Mouse (Mus musculus) forebrain, embryonic 10.5 days (tissue): ENCODE measurements around the gene Best1. TPM values are rescaled to one million over a fixed set of nuclear protein-coding genes. Genes with fewer than 3 reads are reported as not detected.

Source experiments
- DNase-seq: peaks from one replicate; pipeline ENCODE4 v3.0.0-alpha.2; 2017; ENCODE audit warnings: low spot score; ENCODE audit errors: extremely low spot score
- H3K27ac ChIP-seq: fragments of 300-500 bp; sonication (generic); 2 replicates; pipeline ENCODE4 v1.5.1; 2016; ENCODE audit warnings: mild to moderate bottlenecking
- H3K27me3 ChIP-seq: fragments of 300-500 bp; sonication (generic); 2 replicates; pipeline ENCODE4 v1.6.1; 2016; ENCODE audit warnings: mild to moderate bottlenecking; ENCODE audit not compliant: poor library complexity, severe bottlenecking
- H3K36me3 ChIP-seq: fragments of 300-500 bp; sonication (generic); replicated peaks from 2 replicates; pipeline ENCODE4 v1.6.1; 2016; ENCODE audit warnings: mild to moderate bottlenecking, moderate library complexity
- H3K4me1 ChIP-seq: fragments of 300-500 bp; sonication (generic); 2 replicates; pipeline ENCODE4 v1.6.1; 2016
- H3K4me3 ChIP-seq: fragments of 300-500 bp; sonication (generic); 2 replicates; pipeline ENCODE4 v1.5.1; 2016; ENCODE audit warnings: mild to moderate bottlenecking, moderate library complexity
- H3K9me3 ChIP-seq: fragments of 300-500 bp; sonication (generic); 2 replicates; pipeline ENCODE4 v1.6.1; 2016; ENCODE audit warnings: mild to moderate bottlenecking, moderate library complexity
- WGBS: fragments of 180-500 bp; shearing (Covaris S2); methylation state at CpG from one replicate; pipeline ENCODE4 v1.1.7; 2016; 5-methylcytosine and 5-hydroxymethylcytosine counted together
- polyA plus RNA-seq: library from polyadenylated mRNA; unstranded; fragments of >200 nt; fragmentation: Nextera tagmentation; extraction: Ambion mirVana; gene quantifications from 2 replicates; pipeline ENCODE4 v1.2.1, GENCODE M21; 2016

Best1 gene
- polyA plus RNA-seq: 2.1 and 2.3 TPM in 2 replicates

GRCm38 (mm10) chr19:10001206-10001969 lies at the start of gene Best1, which contains the start of gene Rab3il1:
Gene Best1 (minus strand): TSS chr19:10001633.
Gene Rab3il1 (plus strand): TSS chr19:10001669.
- Histone ChIP-seq H3K4me3 (no peak within 1 kb of the TSS), H3K36me3 (no peaks in the 10 kb centered on the region), H3K4me1 (no peaks in the 10 kb centered on the region), H3K9me3 (no peaks in the 10 kb centered on the region; the same call in 1 of the 2 replicates), H3K27ac (no peak within 1 kb of the TSS), H3K27me3 (no peaks in the 10 kb centered on the region)
- 82% methylated on average over 7 of the region's 7 CpGs for WGBS
- no peak for DNase-seq

GRCm38 (mm10) chr19:10050438-10050837 lies 49.0 kb upstream of the Best1 start:
- H3K36me3 ChIP-seq: no peaks in the 10 kb centered on the region
- no peak for DNase-seq
- 76% methylated on average over 2 of the region's 2 CpGs for WGBS
- H3K4me3 ChIP-seq: no peak overlapping the region
- H3K4me1 ChIP-seq: no peaks in the 10 kb centered on the region
- peaks cover 4% of the 10 kb centered on the region; the same call in 1 of the 2 replicates for H3K27me3 ChIP-seq
- no peaks in the 10 kb centered on the region for H3K9me3 ChIP-seq
- no peak overlapping the region for H3K27ac ChIP-seq

- Histone ChIP-seq H3K9me3 (no peaks in the 10 kb centered on the region), H3K4me3 (no peak overlapping the region), H3K27ac (no peak overlapping the region), H3K36me3 (no peaks in the 10 kb centered on the region), H3K27me3 (peaks cover 4% of the 10 kb centered on the region; the same call in 1 of the 2 replicates), H3K4me1 (no peaks in the 10 kb centered on the region)
- DNase-seq: no peak
These were observed 48.1 kb upstream of the Best1 start for GRCm38 (mm10) chr19:10049533-10049932.

GRCm38 (mm10) chr19:10046983-10047382 lies 45.5 kb upstream of the Best1 start:
- Histone ChIP-seq H3K27me3 (peaks cover 24% of the 10 kb centered on the region), H3K4me1 (peaks cover 6% of the 10 kb centered on the region), H3K9me3 (no peaks in the 10 kb centered on the region), H3K27ac (no peak overlapping the region), H3K36me3 (no peaks in the 10 kb centered on the region), H3K4me3 (no peak overlapping the region)
- 71% methylated on average over 3 of the region's 3 CpGs for WGBS
- no peak for DNase-seq

- no peak overlapping the region for H3K4me3 ChIP-seq
- DNase-seq: no peak
- peaks cover 29% of the 10 kb centered on the region for H3K27me3 ChIP-seq
- 82% methylated on average over 4 of the region's 4 CpGs for WGBS
- H3K4me1 ChIP-seq: peaks cover 12% of the 10 kb centered on the region
- H3K36me3 ChIP-seq: no peaks in the 10 kb centered on the region
- no peaks in the 10 kb centered on the region for H3K9me3 ChIP-seq
- no peak overlapping the region for H3K27ac ChIP-seq
These were observed 44.9 kb upstream of the Best1 start for GRCm38 (mm10) chr19:10046346-10046745.

GRCm38 (mm10) chr19:10045707-10046106 lies 44.3 kb upstream of the Best1 start:
- Histone ChIP-seq H3K9me3 (no peaks in the 10 kb centered on the region), H3K36me3 (no peaks in the 10 kb centered on the region), H3K4me3 (no peak overlapping the region), H3K4me1 (peaks cover 19% of the 10 kb centered on the region), H3K27ac (no peak overlapping the region), H3K27me3 (peaks cover 35% of the 10 kb centered on the region)
- no peak for DNase-seq
- WGBS: 77% methylated on average over 2 of the region's 2 CpGs

GRCm38 (mm10) chr19:10043643-10044042 lies 42.2 kb upstream of the Best1 start:
- Histone ChIP-seq H3K27ac (no peak overlapping the region), H3K4me3 (no peak overlapping the region), H3K36me3 (no peaks in the 10 kb centered on the region), H3K9me3 (no peaks in the 10 kb centered on the region; the same call in 1 of the 2 replicates), H3K27me3 (peaks cover 55% of the 10 kb centered on the region), H3K4me1 (peaks cover 24% of the 10 kb centered on the region)
- DNase-seq: no peak

- 93% methylated on average over 4 of the region's 4 CpGs for WGBS
- Histone ChIP-seq H3K27me3 (peaks cover 57% of the 10 kb centered on the region), H3K4me3 (no peak overlapping the region), H3K9me3 (no peaks in the 10 kb centered on the region; the same call in 1 of the 2 replicates), H3K4me1 (peaks cover 25% of the 10 kb centered on the region), H3K36me3 (no peaks in the 10 kb centered on the region), H3K27ac (no peak overlapping the region)
- no peak for DNase-seq
These were observed 41.4 kb upstream of the Best1 start for GRCm38 (mm10) chr19:10042816-10043215.

- WGBS: 57% methylated on average over 6 of the region's 6 CpGs
- DNase-seq: no peak
- peaks cover 56% of the 10 kb centered on the region for H3K27me3 ChIP-seq
- H3K36me3 ChIP-seq: no peaks in the 10 kb centered on the region
- no peaks in the 10 kb centered on the region; the same call in 1 of the 2 replicates for H3K9me3 ChIP-seq
- peak overlapping the region; percentile 86; the same call in 1 of the 2 replicates for H3K27ac ChIP-seq
- peaks cover 25% of the 10 kb centered on the region for H3K4me1 ChIP-seq
- peak overlapping the region; percentile 74 for H3K4me3 ChIP-seq
These were observed 40.8 kb upstream of the Best1 start for GRCm38 (mm10) chr19:10042232-10042631.

- Histone ChIP-seq H3K9me3 (no peaks in the 10 kb centered on the region; the same call in 1 of the 2 replicates), H3K4me3 (peak within 1 kb of the TSS; percentile 74), H3K4me1 (peaks cover 25% of the 10 kb centered on the region), H3K27ac (peak within 1 kb of the TSS; percentile 86), H3K27me3 (peaks cover 53% of the 10 kb centered on the region), H3K36me3 (no peaks in the 10 kb centered on the region)
- DNase-seq: peak; percentile 75
- under 1% methylated on average over 67 of the region's 69 CpGs for WGBS
These were observed 40.1 kb upstream of the Best1 start, which contains the start of gene Fads3 for GRCm38 (mm10) chr19:10041388-10042148. Gene Fads3 (plus strand): TSS chr19:10041569.

GRCm38 (mm10) chr19:10040866-10041387 lies 39.5 kb upstream of the Best1 start:
- Histone ChIP-seq H3K4me1 (peaks cover 25% of the 10 kb centered on the region), H3K4me3 (peak overlapping the region; percentile 74), H3K27ac (peak overlapping the region; percentile 86), H3K36me3 (no peaks in the 10 kb centered on the region), H3K9me3 (no peaks in the 10 kb centered on the region; the same call in 1 of the 2 replicates), H3K27me3 (peaks cover 53% of the 10 kb centered on the region)
- WGBS: 7% methylated on average over 20 of the region's 20 CpGs
- no peak for DNase-seq

- Histone ChIP-seq H3K27me3 (peaks cover 53% of the 10 kb centered on the region), H3K36me3 (no peaks in the 10 kb centered on the region; the same call in 1 of the 2 replicates), H3K27ac (no peak overlapping the region), H3K4me3 (no peak overlapping the region), H3K9me3 (no peaks in the 10 kb centered on the region; the same call in 1 of the 2 replicates), H3K4me1 (peaks cover 37% of the 10 kb centered on the region)
- no peak for DNase-seq
- WGBS: 87% methylated on average over 2 of the region's 2 CpGs
These were observed 38.2 kb upstream of the Best1 start for GRCm38 (mm10) chr19:10039615-10040014.
